Mouse (Mus musculus): ENCODE measurements around the gene Nampt. TPM values are rescaled to one million over a fixed set of nuclear protein-coding genes. Genes with fewer than 3 reads are reported as not detected.

Gene Nampt
- polyA plus RNA-seq, 1 experiment from 2014 or later = 19.8 TPM

DNA sequence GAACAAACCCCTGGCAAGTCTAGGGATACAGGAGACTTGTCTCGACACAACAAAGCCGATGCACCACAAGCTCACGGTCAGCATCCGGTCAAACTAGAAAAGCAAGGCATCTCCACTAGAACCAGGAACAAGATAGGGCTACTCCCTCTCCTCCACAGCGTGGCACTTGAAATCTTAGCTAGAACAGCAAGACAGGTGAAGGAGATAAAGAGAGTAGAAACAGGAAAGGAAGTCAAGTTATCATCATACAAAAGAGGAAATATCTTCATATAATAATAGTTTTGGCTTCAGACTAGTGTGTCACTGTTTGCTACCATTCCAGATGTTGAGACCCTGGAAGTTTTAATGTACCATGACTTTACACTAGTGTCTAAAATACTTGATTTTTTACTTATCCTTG lies 41.5 kb downstream of the Nampt start:
- no peak for ATAC-seq (ENCODE audit: insufficient number of reproducible peaks, insufficient read depth, low FRiP score, low read depth)
- WGBS = 75% methylated on average over 5 of the region's 5 CpGs
- no peaks in the 10 kb centered on the region for H3K9me3 ChIP-seq (ENCODE audit: control insufficient read depth, low read length)
- no peaks in the 10 kb centered on the region for H3K36me3 ChIP-seq (ENCODE audit: control insufficient read depth, insufficient read depth, low read length)
- H3K27ac ChIP-seq (replicated peaks in 1 of 2; ENCODE audit: control insufficient read depth in 1 of 2, insufficient read depth in 1 of 2, low read depth in 2 of 2, low read length in 2 of 2) = no peak overlapping the region
- peaks cover 6 to 7% of the 10 kb centered on the region in 2 experiments for H3K4me1 ChIP-seq (ENCODE audit: control insufficient read depth in 2 of 2, insufficient read depth in 2 of 2, low read length in 2 of 2)
- H3K4me2 ChIP-seq (ENCODE audit: low read length) = no peak overlapping the region
- H3K27me3 ChIP-seq (ENCODE audit: control insufficient read depth, insufficient read depth, low read length) = no peaks in the 10 kb centered on the region
- H3K4me3 ChIP-seq (ENCODE audit: control insufficient read depth in 1 of 2, insufficient read depth in 1 of 2, low read depth in 1 of 2, low read length in 2 of 2) = no peak overlapping the region
- no peak overlapping the region for H3K9ac ChIP-seq (ENCODE audit: low read length)

- no peaks in the 10 kb centered on the region for H3K4me1 ChIP-seq (ENCODE audit: control insufficient read depth in 2 of 2, insufficient read depth in 2 of 2, low read length in 2 of 2)
- no peaks in the 10 kb centered on the region for H3K9me3 ChIP-seq (ENCODE audit: control insufficient read depth, low read length)
- H3K27me3 ChIP-seq (ENCODE audit: control insufficient read depth, insufficient read depth, low read length) = no peaks in the 10 kb centered on the region
- no peak overlapping the region for H3K4me3 ChIP-seq (ENCODE audit: control insufficient read depth in 1 of 2, insufficient read depth in 1 of 2, low read depth in 1 of 2, low read length in 2 of 2)
- no peaks in the 10 kb centered on the region for H3K36me3 ChIP-seq (ENCODE audit: control insufficient read depth, insufficient read depth, low read length)
- no peak overlapping the region for H3K4me2 ChIP-seq (ENCODE audit: low read length)
- no peak overlapping the region for H3K9ac ChIP-seq (ENCODE audit: low read length)
- 82% methylated on average over 5 of the region's 5 CpGs for WGBS
- ATAC-seq (ENCODE audit: insufficient number of reproducible peaks, insufficient read depth, low FRiP score, low read depth) = no peak
- no peak overlapping the region for H3K27ac ChIP-seq (replicated peaks in 1 of 2; ENCODE audit: control insufficient read depth in 1 of 2, insufficient read depth in 1 of 2, low read depth in 2 of 2, low read length in 2 of 2)
Measured at GRCm38 (mm10) chr12:32870815-32871214, 51.5 kb downstream of the Nampt start.

DNA sequence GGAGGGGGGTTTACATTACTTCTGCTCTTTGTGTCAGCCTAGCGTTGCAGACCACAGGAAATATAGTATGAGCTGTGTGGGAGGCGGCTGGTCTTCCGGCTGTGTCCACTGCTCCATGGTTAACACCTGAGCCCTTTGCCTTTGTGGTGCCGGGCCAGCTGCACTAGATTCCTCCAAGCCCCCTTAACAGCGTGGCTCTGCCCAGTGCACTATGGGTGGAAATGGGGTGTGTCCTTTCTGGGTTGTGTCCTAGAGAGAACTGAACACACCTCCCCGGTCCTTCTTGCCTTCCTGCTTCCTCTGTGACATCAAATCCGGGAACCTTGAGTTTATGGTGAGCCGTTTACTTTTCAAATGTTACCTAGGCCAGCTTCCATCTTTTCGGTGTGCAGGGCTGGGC lies 58.2 kb downstream of the Nampt start:
- WGBS = 85% methylated on average over 9 of the region's 9 CpGs

GRCm38 (mm10) chr12:32877964-32878571 lies 58.7 kb downstream of the Nampt start:
- Histone ChIP-seq H3K4me1 (ENCODE audit: control insufficient read depth in 2 of 2, insufficient read depth in 2 of 2, low read length in 2 of 2) (no peaks in the 10 kb centered on the region), H3K27ac (replicated peaks in 1 of 2; ENCODE audit: control insufficient read depth in 1 of 2, insufficient read depth in 1 of 2, low read depth in 2 of 2, low read length in 2 of 2) (no peak overlapping the region), H3K4me3 (ENCODE audit: control insufficient read depth in 1 of 2, insufficient read depth in 1 of 2, low read depth in 1 of 2, low read length in 2 of 2) (no peak overlapping the region), H3K4me2 (ENCODE audit: low read length) (no peak overlapping the region), H3K27me3 (ENCODE audit: control insufficient read depth, insufficient read depth, low read length) (no peaks in the 10 kb centered on the region), H3K9me3 (ENCODE audit: control insufficient read depth, low read length) (no peaks in the 10 kb centered on the region), H3K36me3 (ENCODE audit: control insufficient read depth, insufficient read depth, low read length) (no peaks in the 10 kb centered on the region), H3K9ac (ENCODE audit: low read length) (no peak overlapping the region)
- no peak for ATAC-seq (ENCODE audit: insufficient number of reproducible peaks, insufficient read depth, low FRiP score, low read depth)
- 69% methylated on average over 11 of the region's 11 CpGs for WGBS

More for the DNA sequence above, 58.2 kb downstream of the Nampt start:
- Histone ChIP-seq H3K9me3 (ENCODE audit: control insufficient read depth, low read length) (no peaks in the 10 kb centered on the region), H3K36me3 (ENCODE audit: control insufficient read depth, insufficient read depth, low read length) (no peaks in the 10 kb centered on the region), H3K27ac (replicated peaks in 1 of 2; ENCODE audit: control insufficient read depth in 1 of 2, insufficient read depth in 1 of 2, low read depth in 2 of 2, low read length in 2 of 2) (no peak overlapping the region), H3K4me3 (ENCODE audit: control insufficient read depth in 1 of 2, insufficient read depth in 1 of 2, low read depth in 1 of 2, low read length in 2 of 2) (no peak overlapping the region), H3K9ac (ENCODE audit: low read length) (no peak overlapping the region), H3K4me2 (ENCODE audit: low read length) (no peak overlapping the region), H3K27me3 (ENCODE audit: control insufficient read depth, insufficient read depth, low read length) (no peaks in the 10 kb centered on the region), H3K4me1 (ENCODE audit: control insufficient read depth in 2 of 2, insufficient read depth in 2 of 2, low read length in 2 of 2) (no peaks in the 10 kb centered on the region)
- ATAC-seq (ENCODE audit: insufficient number of reproducible peaks, insufficient read depth, low FRiP score, low read depth) = no peak

- Histone ChIP-seq H3K4me1 (ENCODE audit: control insufficient read depth in 2 of 2, insufficient read depth in 2 of 2, low read length in 2 of 2) (0 out of 4 replicates have a peak, but pooled peaks cover 0 to 1% of the 10 kb centered on the region in 2 experiments), H3K36me3 (ENCODE audit: control insufficient read depth, insufficient read depth, low read length) (no peaks in the 10 kb centered on the region), H3K9me3 (ENCODE audit: control insufficient read depth, low read length) (no peaks in the 10 kb centered on the region), H3K4me3 (ENCODE audit: control insufficient read depth in 1 of 2, insufficient read depth in 1 of 2, low read depth in 1 of 2, low read length in 2 of 2) (no peak overlapping the region), H3K27ac (replicated peaks in 1 of 2; ENCODE audit: control insufficient read depth in 1 of 2, insufficient read depth in 1 of 2, low read depth in 2 of 2, low read length in 2 of 2) (no peak overlapping the region), H3K4me2 (ENCODE audit: low read length) (no peak overlapping the region), H3K27me3 (ENCODE audit: control insufficient read depth, insufficient read depth, low read length) (no peaks in the 10 kb centered on the region), H3K9ac (ENCODE audit: low read length) (no peak overlapping the region)
- WGBS = 85% methylated on average over 3 of the region's 3 CpGs
- ATAC-seq (ENCODE audit: insufficient number of reproducible peaks, insufficient read depth, low FRiP score, low read depth) = no peak
Measured at GRCm38 (mm10) chr12:32879371-32879770, 60.0 kb downstream of the Nampt start.

- no peaks in the 10 kb centered on the region for H3K36me3 ChIP-seq (ENCODE audit: control insufficient read depth, insufficient read depth, low read length)
- no peak overlapping the region for H3K27ac ChIP-seq (replicated peaks in 1 of 2; ENCODE audit: control insufficient read depth in 1 of 2, insufficient read depth in 1 of 2, low read depth in 2 of 2, low read length in 2 of 2)
- H3K9ac ChIP-seq (ENCODE audit: low read length) = no peak overlapping the region
- no peak overlapping the region for H3K4me3 ChIP-seq (ENCODE audit: control insufficient read depth in 1 of 2, insufficient read depth in 1 of 2, low read depth in 1 of 2, low read length in 2 of 2)
- H3K4me1 ChIP-seq (ENCODE audit: control insufficient read depth in 2 of 2, insufficient read depth in 2 of 2, low read length in 2 of 2) = peaks cover 4 to 9% of the 10 kb centered on the region in 2 experiments
- no peak overlapping the region for H3K4me2 ChIP-seq (ENCODE audit: low read length)
- ATAC-seq (ENCODE audit: insufficient number of reproducible peaks, insufficient read depth, low FRiP score, low read depth) = no peak
- WGBS = 76% methylated on average over 9 of the region's 9 CpGs
- H3K27me3 ChIP-seq (ENCODE audit: control insufficient read depth, insufficient read depth, low read length) = no peaks in the 10 kb centered on the region
- H3K9me3 ChIP-seq (ENCODE audit: control insufficient read depth, low read length) = no peaks in the 10 kb centered on the region
Measured at GRCm38 (mm10) chr12:32884356-32884755, 65.0 kb downstream of the Nampt start.

DNA sequence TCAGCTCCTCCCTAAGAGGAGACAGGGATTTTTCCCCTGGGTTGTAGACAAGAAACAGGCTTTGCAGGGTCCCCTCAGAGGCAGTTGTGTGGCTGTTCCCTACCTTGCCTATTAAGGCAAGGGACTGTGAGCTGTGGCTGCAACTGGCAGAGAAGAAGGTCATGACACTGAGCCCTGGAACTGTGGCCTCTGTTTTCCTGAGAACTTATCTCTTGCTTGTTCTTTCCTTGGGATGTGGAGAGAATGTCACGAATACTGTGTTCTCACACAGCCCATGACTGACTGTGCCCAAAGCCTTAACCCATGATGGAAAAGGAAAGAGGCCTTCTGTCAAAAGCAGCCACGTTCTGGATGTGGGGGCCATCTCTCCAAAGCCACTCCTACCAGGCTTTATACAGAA lies 65.7 kb downstream of the Nampt start:
- Histone ChIP-seq H3K9ac (ENCODE audit: low read length) (no peak overlapping the region), H3K4me2 (ENCODE audit: low read length) (no peak overlapping the region), H3K4me1 (ENCODE audit: control insufficient read depth in 2 of 2, insufficient read depth in 2 of 2, low read length in 2 of 2) (peaks cover 4 to 9% of the 10 kb centered on the region in 2 experiments), H3K9me3 (ENCODE audit: control insufficient read depth, low read length) (no peaks in the 10 kb centered on the region), H3K4me3 (ENCODE audit: control insufficient read depth in 1 of 2, insufficient read depth in 1 of 2, low read depth in 1 of 2, low read length in 2 of 2) (no peak overlapping the region), H3K27ac (replicated peaks in 1 of 2; ENCODE audit: control insufficient read depth in 1 of 2, insufficient read depth in 1 of 2, low read depth in 2 of 2, low read length in 2 of 2) (no peak overlapping the region), H3K27me3 (ENCODE audit: control insufficient read depth, insufficient read depth, low read length) (no peaks in the 10 kb centered on the region), H3K36me3 (ENCODE audit: control insufficient read depth, insufficient read depth, low read length) (no peaks in the 10 kb centered on the region)
- WGBS = 18% methylated on average over 2 of the region's 2 CpGs
- no peak for ATAC-seq (ENCODE audit: insufficient number of reproducible peaks, insufficient read depth, low FRiP score, low read depth)

DNA sequence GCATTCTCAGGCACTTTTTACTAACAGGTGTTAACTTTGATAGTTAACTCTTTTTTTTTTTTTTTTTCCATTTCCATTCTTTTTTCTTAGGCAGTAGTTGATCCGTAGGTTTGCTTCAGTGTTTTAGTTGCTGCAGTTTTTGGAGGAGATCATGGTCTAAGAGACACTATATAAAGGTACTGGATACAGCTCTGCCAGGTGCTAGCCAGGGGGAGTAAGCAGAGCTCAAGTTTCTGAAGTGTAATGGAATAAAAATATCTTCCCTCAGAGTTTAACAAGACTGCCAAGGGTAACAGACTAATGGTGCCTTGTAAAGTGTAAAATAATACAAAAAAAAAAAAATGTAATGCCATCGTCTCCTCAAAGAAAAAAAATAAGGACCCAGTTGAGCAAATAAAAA lies 67.0 kb downstream of the Nampt start:
- H3K4me2 ChIP-seq (ENCODE audit: low read length) = no peak overlapping the region
- 86% methylated on average over 2 of the region's 2 CpGs for WGBS
- no peak for ATAC-seq (ENCODE audit: insufficient number of reproducible peaks, insufficient read depth, low FRiP score, low read depth)
- H3K27ac ChIP-seq (replicated peaks in 1 of 2; ENCODE audit: control insufficient read depth in 1 of 2, insufficient read depth in 1 of 2, low read depth in 2 of 2, low read length in 2 of 2) = no peak overlapping the region
- H3K9ac ChIP-seq (ENCODE audit: low read length) = no peak overlapping the region
- H3K27me3 ChIP-seq (ENCODE audit: control insufficient read depth, insufficient read depth, low read length) = no peaks in the 10 kb centered on the region
- no peaks in the 10 kb centered on the region for H3K36me3 ChIP-seq (ENCODE audit: control insufficient read depth, insufficient read depth, low read length)
- no peak overlapping the region for H3K4me3 ChIP-seq (ENCODE audit: control insufficient read depth in 1 of 2, insufficient read depth in 1 of 2, low read depth in 1 of 2, low read length in 2 of 2)
- peaks cover 4 to 9% of the 10 kb centered on the region in 2 experiments for H3K4me1 ChIP-seq (ENCODE audit: control insufficient read depth in 2 of 2, insufficient read depth in 2 of 2, low read length in 2 of 2)
- no peaks in the 10 kb centered on the region for H3K9me3 ChIP-seq (ENCODE audit: control insufficient read depth, low read length)

All from heart, embryonic 14.5 days (tissue).